Mouse (Mus musculus): ENCODE measurements around the gene Gm26661.

Gm26661 gene

GRCm38 (mm10) chr14:7821341-7821740 lies 30.0 kb downstream of the Gm26661 start:
- no peak for DNase-seq

DNA sequence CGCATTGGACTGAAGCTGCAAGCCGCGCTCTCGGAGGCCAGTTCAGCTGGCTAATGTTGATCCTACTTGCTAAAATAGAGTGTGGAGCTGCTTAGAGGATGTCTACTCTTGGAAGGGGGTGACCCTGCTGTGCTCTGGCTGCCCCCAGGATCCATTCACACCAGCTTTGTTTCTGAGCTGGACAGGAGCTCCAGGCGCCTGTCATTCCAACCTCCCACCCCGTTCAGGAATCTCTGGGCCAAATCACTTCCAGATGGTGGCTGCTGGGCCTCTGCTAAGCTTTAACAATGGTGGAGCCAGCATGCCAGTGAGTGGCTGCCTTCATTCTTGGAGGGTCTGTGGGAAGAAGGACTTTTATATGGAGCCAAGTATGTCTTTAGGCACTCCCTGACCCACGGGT lies 31.3 kb downstream of the Gm26661 start:
- DNase-seq = no peak

GRCm38 (mm10) chr14:7824651-7825268 lies 33.4 kb downstream of the Gm26661 start:
- DNase-seq = no peak

DNA sequence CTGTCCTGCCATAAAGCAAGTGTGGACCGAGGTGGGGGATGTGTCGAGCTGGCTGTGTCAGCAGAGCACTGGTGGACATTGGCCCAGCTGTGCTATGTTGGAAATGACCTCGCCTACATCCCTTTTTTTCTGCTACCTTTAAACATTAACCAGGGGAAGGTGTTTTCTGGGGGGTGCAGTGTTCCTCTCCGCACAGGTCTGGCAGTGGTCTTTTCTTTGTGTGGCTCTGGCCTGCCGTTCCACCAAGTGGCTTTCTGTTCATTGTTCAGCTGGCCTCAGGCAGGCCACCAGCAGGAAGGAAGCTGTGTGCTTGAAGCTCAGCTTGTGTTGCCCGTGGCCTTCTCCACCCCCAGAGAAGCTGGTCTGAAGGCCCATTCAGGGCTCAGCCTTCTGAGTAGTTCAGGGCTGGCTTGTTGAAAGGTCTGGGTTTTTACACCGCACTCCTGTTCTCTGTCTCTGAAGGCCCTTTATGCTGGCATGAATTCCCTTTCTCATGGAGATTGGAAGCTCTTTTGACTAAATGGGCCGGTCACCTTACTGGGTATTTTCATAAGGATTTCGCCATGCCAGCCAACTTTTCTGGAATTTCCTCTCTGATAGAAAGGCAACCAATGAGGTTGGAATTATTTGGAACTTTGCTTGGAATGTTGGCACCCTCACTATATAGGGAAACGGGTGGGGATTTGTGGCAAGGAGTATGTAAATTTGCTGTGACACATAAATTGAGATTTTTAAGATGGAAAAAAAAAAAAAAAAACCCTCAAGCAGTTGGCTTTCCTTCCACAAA lies 35.0 kb downstream of the Gm26661 start:
- DNase-seq = no peak

DNA sequence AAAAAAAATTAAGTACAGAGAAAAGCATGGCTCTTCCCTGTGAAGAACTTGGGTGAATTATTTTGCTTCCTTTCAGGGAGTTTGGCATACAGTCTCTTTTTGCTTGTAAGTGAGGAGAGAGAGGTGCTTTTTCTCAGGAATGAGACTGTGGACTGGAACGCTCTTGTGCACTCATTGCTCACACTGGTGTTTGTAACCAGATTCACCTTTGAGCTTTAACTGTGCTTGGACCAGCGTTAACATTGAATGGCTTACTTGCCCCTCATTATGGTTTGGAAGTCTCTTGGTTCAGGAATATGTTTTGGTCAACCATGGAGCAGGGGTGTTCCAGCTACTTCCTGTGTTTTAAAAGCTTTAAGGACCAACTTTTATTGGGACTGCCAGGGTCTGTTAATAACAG lies 37.8 kb downstream of the Gm26661 start:
- DNase-seq = no peak

GRCm38 (mm10) chr14:7831770-7832439 lies 40.5 kb downstream of the Gm26661 start:
- peak; percentile 38 for DNase-seq

GRCm38 (mm10) chr14:7832440-7832783 lies 41.0 kb downstream of the Gm26661 start:
- DNase-seq = no peak

DNA sequence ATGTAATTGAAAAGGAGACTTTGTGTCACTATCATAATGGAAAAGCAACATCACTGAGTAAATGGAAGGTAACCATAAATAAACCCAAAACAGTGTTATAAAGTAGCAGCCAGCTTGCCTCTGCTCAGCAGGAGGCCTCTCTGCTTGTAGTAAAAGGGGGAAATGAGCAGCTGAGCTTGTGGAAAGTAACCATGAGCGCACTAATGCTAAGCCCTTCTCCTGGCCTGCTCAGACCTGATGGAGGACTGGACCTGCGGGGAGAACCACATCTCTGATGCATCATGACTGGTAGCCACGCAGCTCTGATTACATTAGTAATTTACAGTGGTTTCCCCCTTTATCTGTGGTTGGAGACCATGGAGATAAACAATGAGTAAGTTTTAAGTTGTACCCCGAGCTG lies 42.1 kb downstream of the Gm26661 start:
- DNase-seq = no peak

DNA sequence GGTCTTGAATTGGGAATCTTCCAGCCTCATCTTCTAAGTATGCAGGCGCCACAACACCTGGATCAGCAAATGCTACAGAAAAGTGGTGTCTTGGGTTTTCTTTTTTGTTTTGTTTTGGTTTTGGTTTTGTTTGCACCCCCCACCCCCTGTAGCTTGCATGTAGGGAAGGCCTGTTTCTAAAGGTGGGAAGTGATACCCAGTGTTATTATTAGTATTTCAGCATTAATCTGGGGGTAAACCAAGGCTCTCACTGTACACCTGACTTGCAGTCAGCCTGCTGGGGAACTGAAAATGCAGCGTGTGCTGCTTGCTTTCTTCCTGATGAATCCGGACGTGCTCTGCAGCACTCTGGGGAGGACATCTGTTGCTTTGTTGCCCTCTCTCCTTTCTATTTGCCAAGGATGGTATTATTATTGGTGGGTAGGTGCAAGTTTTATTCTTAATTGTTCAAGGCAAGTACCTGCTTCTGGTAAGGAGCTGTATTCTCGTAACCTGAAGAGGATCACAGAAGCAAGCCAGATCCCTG lies 47.2 kb downstream of the Gm26661 start:
- DNase-seq = no peak

DNA sequence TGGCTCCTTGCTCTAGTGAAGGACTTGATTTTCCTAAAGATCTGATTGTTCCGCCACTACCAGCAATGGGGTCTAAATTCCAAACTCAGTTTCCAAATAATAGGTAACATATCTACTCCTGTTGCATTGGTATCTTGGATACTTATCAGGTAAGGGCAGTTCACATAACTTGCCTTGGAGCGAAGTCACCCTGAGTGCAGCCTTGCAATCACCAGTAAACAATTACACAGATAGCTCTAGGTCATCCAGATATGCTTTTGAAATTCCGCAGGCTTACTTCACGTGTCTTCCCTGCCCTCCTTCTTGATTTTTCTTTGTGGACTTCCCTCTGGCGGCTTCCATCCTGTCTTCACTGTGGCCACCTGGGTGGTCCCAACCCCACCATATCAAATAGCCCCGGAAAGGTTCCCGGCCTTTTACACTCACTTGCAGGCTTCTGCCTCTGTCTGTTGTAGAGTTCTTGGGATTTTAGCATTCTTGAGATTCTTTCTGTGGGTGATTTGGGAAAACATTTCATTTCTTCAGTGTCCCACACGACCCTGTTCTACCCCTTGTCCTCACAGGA lies 48.6 kb downstream of the Gm26661 start:
- no peak for DNase-seq

Measured in cerebellum, adult 11 months (tissue).